Mouse (Mus musculus) kidney, adult 18-20 months (tissue): ENCODE results near the gene Ndfip2.

Source experiments
- DNase-seq: peaks from one replicate; pipeline ENCODE4 v3.0.0; 2021

Gene Ndfip2

GRCm38 (mm10) chr14:105258379-105259034, at the start of gene Ndfip2:
TSS of gene Ndfip2 (plus strand) at chr14:105258573.
- DNase-seq = peak; percentile 88

- DNase-seq = no peak
Observed at GRCm38 (mm10) chr14:105219525-105220376, 38.6 kb upstream of the Ndfip2 start.

GRCm38 (mm10) chr14:105222240-105222639, 36.1 kb upstream of the Ndfip2 start:
- DNase-seq = no peak

- no peak for DNase-seq
Observed at GRCm38 (mm10) chr14:105225790-105226189, 32.6 kb upstream of the Ndfip2 start.

GRCm38 (mm10) chr14:105232421-105232820, 26.0 kb upstream of the Ndfip2 start:
- peak; percentile 31 for DNase-seq

GRCm38 (mm10) chr14:105236596-105236995, 21.8 kb upstream of the Ndfip2 start:
- DNase-seq = no peak

GRCm38 (mm10) chr14:105237736-105238135, 20.6 kb upstream of the Ndfip2 start:
- no peak for DNase-seq

GRCm38 (mm10) chr14:105238450-105239038, 19.8 kb upstream of the Ndfip2 start:
- no peak for DNase-seq

GRCm38 (mm10) chr14:105240120-105240519, 18.3 kb upstream of the Ndfip2 start:
- no peak for DNase-seq

- no peak for DNase-seq
Observed at GRCm38 (mm10) chr14:105243805-105244443, 14.4 kb upstream of the Ndfip2 start.

- DNase-seq = no peak
Observed at GRCm38 (mm10) chr14:105251038-105251437, 7.3 kb upstream of the Ndfip2 start.

- no peak for DNase-seq
Observed at GRCm38 (mm10) chr14:105253304-105253703, 5.1 kb upstream of the Ndfip2 start.

- no peak for DNase-seq
Observed at GRCm38 (mm10) chr14:105254401-105254800, 4.0 kb upstream of the Ndfip2 start.

GRCm38 (mm10) chr14:105255620-105256019, 2.8 kb upstream of the Ndfip2 start:
- no peak for DNase-seq

GRCm38 (mm10) chr14:105259035-105259880, 885 bp downstream of the Ndfip2 start:
- peak; percentile 60 for DNase-seq

GRCm38 (mm10) chr14:105262923-105263322, 4.5 kb downstream of the Ndfip2 start:
- no peak for DNase-seq

GRCm38 (mm10) chr14:105267095-105267494, 8.7 kb downstream of the Ndfip2 start:
- DNase-seq = peak; percentile 36

GRCm38 (mm10) chr14:105272030-105272429, 13.7 kb downstream of the Ndfip2 start:
- DNase-seq = no peak

GRCm38 (mm10) chr14:105272539-105272938, 14.2 kb downstream of the Ndfip2 start:
- DNase-seq = no peak

- no peak for DNase-seq
Observed at GRCm38 (mm10) chr14:105275196-105275595, 16.8 kb downstream of the Ndfip2 start.

GRCm38 (mm10) chr14:105277277-105277676, 18.9 kb downstream of the Ndfip2 start:
- DNase-seq = no peak

- no peak for DNase-seq
Observed at GRCm38 (mm10) chr14:105284062-105284461, 25.7 kb downstream of the Ndfip2 start.
